In the genomic region with DNA sequence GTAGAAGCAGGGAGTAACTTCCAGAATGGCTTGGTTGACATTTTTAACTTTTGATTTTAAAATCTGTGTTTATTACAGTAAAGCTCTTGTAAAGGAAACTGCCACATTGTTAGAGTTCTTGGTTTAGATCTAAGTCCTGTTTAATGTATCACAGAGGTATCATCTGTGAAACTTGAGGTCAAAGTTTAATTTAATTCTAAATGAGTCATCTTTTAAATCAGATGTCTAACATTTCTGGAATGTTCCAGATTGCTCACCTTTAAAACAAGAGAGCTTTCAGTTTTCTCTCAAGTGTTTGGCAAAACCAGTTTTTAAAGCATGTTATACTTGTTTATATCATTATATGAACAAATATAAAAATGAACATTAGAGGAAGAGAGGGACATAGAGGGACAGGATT, we compare ENCODE assay signal across 22 mouse cellular contexts.
"Had no signal": no experiment of that assay in that cellular context is flagged by ENCODE, and none has a peak within 500 bp of the region (broad histone marks: within the 10 kb centered on the region; RNA-seq: fewer than 3 reads in every experiment).

No protein-coding gene starts in this region.

- H3K9ac ChIP-seq: forebrain, postnatal 0 days; heart, embryonic 13.5 days; heart, embryonic 15.5 days; hindbrain, embryonic 13.5 days; hindbrain, embryonic 15.5 days; limb, embryonic 13.5 days; limb, embryonic 15.5 days had no signal

- DNase-seq: gastrocnemius, postnatal 14 days; gastrocnemius, postnatal 36 days; heart, adult 2 months; heart, postnatal 14 days; heart, postnatal 36 days; kidney, adult 18-20 months; kidney, postnatal 14 days; kidney, postnatal 36 days; layer of hippocampus, postnatal 36 days; left cerebral cortex, postnatal 4 days had no signal

- H3K4me3 ChIP-seq: heart, adult 2 months; heart, embryonic 13.5 days; heart, embryonic 15.5 days; hindbrain, embryonic 13.5 days; hindbrain, embryonic 15.5 days; limb, embryonic 13.5 days; limb, embryonic 15.5 days had no signal

- H3K9me3 ChIP-seq: heart, embryonic 13.5 days; heart, embryonic 15.5 days; hindbrain, embryonic 13.5 days; hindbrain, embryonic 15.5 days; limb, embryonic 13.5 days; limb, embryonic 15.5 days had no signal

- H3K27me3 ChIP-seq: heart, embryonic 13.5 days; heart, embryonic 15.5 days; hindbrain, embryonic 15.5 days; limb, embryonic 13.5 days; limb, embryonic 15.5 days had no signal

- H3K4me2 ChIP-seq: heart, embryonic 11.5 days; heart, embryonic 13.5 days; heart, embryonic 15.5 days; hindbrain, embryonic 13.5 days; hindbrain, embryonic 15.5 days; limb, embryonic 13.5 days; limb, embryonic 15.5 days; liver, embryonic 11.5 days had no signal

- ATAC-seq: forebrain, postnatal 0 days; hindbrain, postnatal 0 days; intestine, embryonic 16.5 days had no signal

- H3K36me3 ChIP-seq: heart, embryonic 13.5 days; heart, embryonic 15.5 days; hindbrain, embryonic 13.5 days; hindbrain, embryonic 15.5 days; limb, embryonic 13.5 days; limb, embryonic 15.5 days had no signal

- H3K27ac ChIP-seq: heart, adult 2 months; heart, embryonic 13.5 days; heart, embryonic 15.5 days; hindbrain, embryonic 13.5 days; hindbrain, embryonic 15.5 days; hindbrain, postnatal 0 days; kidney, postnatal 0 days; limb, embryonic 13.5 days; limb, embryonic 15.5 days had no signal
